Mouse (Mus musculus) heart, embryonic 13.5 days (tissue): Measurements from ENCODE around the gene Ctsw. TPM values are rescaled to one million over a fixed set of nuclear protein-coding genes. Genes with fewer than 3 reads are reported as not detected.

Source experiments
- ATAC-seq: fragments of 200-750 bp; cut with Nextera tagmentation; 2 replicates; pipeline ENCODE4 v1.8.0; 2017; ENCODE audit warnings: moderate TSS enrichment; ENCODE audit not compliant: insufficient number of reproducible peaks, low FRiP score, low TSS enrichment; ENCODE audit errors: extremely low read depth
- H3K27ac ChIP-seq: fragments of 300-500 bp; sonication (generic); replicated peaks from 2 replicates; pipeline ENCODE4 v1.5.1; 2015; ENCODE audit warnings: moderate library complexity, mild to moderate bottlenecking, inconsistent platforms
- H3K27me3 ChIP-seq: fragments of 300-500 bp; sonication (generic); replicated peaks from 2 replicates; pipeline ENCODE4 v1.6.1; 2015; ENCODE audit warnings: mild to moderate bottlenecking, inconsistent platforms
- H3K36me3 ChIP-seq: fragments of 300-500 bp; sonication (generic); 2 replicates; pipeline ENCODE4 v1.6.1; 2015; ENCODE audit warnings: mild to moderate bottlenecking, inconsistent platforms
- H3K4me1 ChIP-seq: fragments of 300-500 bp; sonication (generic); 2 replicates; pipeline ENCODE4 v1.6.1; 2015; ENCODE audit warnings: inconsistent platforms
- H3K4me2 ChIP-seq: fragments of 300-500 bp; sonication (generic); 2 replicates; pipeline ENCODE4 v1.6.1; 2015; ENCODE audit warnings: inconsistent platforms, mild to moderate bottlenecking, moderate library complexity
- H3K4me3 ChIP-seq: fragments of 300-500 bp; sonication (generic); 2 replicates; pipeline ENCODE4 v1.5.1; 2015; ENCODE audit warnings: moderate library complexity, mild to moderate bottlenecking, inconsistent platforms
- H3K9ac ChIP-seq: fragments of 300-500 bp; sonication (generic); 2 replicates; pipeline ENCODE4 v1.6.1; 2015; ENCODE audit warnings: inconsistent platforms, mild to moderate bottlenecking, moderate library complexity
- H3K9me3 ChIP-seq: fragments of 300-500 bp; sonication (generic); 2 replicates; pipeline ENCODE4 v1.6.1; 2016; ENCODE audit warnings: inconsistent platforms
- WGBS: fragments of 180-500 bp; shearing (Covaris S2); methylation state at CpG from one replicate; pipeline ENCODE4 v1.1.7; 2015; ENCODE audit warnings: mixed read lengths; 5-methylcytosine and 5-hydroxymethylcytosine counted together
- polyA plus RNA-seq: library from polyadenylated mRNA; unstranded; fragments of >200 nt; fragmentation: Nextera tagmentation; extraction: Ambion mirVana; gene quantifications from 2 replicates; pipeline ENCODE4 v1.2.1, GENCODE M21; 2015

Ctsw gene
- polyA plus RNA-seq, 1 experiment from 2014 or later, result 1.7 TPM

DNA sequence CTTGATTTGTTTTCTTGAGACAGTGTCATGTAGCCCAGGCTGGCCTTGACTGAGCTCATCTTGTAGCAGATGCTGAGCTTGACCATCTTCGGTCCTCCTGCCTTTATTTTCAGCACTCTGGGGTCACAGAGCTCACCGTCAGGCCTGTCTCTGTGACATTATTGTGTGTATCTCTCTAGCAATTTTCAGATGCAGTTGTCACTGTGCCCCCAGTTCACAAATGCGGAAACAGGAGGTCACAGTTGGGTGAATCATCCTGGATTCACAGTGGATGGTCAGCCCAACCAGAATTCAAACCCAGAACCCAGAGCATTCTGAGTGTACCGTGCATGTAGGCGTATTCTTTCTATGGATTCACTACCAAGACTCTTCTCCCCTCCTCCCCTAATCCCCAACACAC, 22.6 kb downstream of the Ctsw start:
- 81% methylated on average over 5 of the region's 5 CpGs for WGBS
- ATAC-seq, result no peak

DNA sequence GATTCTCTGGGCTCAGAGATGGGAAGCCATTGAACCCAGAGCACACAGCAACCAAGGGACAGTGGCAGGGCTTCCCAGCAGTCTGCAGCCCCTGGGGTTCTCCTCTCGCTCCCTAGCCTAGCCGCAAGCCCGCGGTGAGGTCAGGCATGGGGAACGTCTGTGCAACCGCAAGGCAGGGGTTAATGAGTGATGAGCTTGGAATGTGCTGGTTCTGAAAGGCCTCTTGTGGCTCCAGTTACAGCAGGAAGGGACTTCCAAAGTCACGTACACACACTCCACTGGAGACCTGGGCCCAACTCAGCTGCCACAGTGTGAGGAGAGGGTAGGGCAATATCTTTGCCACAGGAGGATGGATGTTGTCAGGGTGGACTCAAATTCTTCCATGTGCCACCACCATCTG, 23.4 kb downstream of the Ctsw start:
- Histone ChIP-seq H3K9ac (no peak overlapping the region), H3K27ac (no peak overlapping the region), H3K36me3 (no peaks in the 10 kb centered on the region), H3K4me2 (no peak overlapping the region), H3K9me3 (peaks cover 6% of the 10 kb centered on the region; the same call in 1 of the 2 replicates), H3K27me3 (peaks cover 66% of the 10 kb centered on the region), H3K4me1 (peaks cover 19% of the 10 kb centered on the region), H3K4me3 (no peak overlapping the region)
- WGBS, result 29% methylated on average over 7 of the region's 7 CpGs
- no peak for ATAC-seq

More for the DNA sequence above, 22.6 kb downstream of the Ctsw start:
- Histone ChIP-seq H3K4me2 (no peak overlapping the region), H3K9me3 (no peaks in the 10 kb centered on the region), H3K36me3 (no peaks in the 10 kb centered on the region), H3K27ac (no peak overlapping the region), H3K27me3 (peaks cover 74% of the 10 kb centered on the region), H3K4me1 (peaks cover 23% of the 10 kb centered on the region), H3K9ac (no peak overlapping the region), H3K4me3 (no peak overlapping the region)

- no peak overlapping the region for H3K9ac ChIP-seq
- no peaks in the 10 kb centered on the region for H3K36me3 ChIP-seq
- H3K27me3 ChIP-seq, result peaks cover 61% of the 10 kb centered on the region
- H3K9me3 ChIP-seq, result peaks cover 6% of the 10 kb centered on the region; the same call in 1 of the 2 replicates
- no peak overlapping the region for H3K4me3 ChIP-seq
- no peak overlapping the region for H3K4me2 ChIP-seq
- ATAC-seq, result no peak
- 56% methylated on average over 9 of the region's 9 CpGs for WGBS
- no peak overlapping the region for H3K27ac ChIP-seq
- H3K4me1 ChIP-seq, result peaks cover 19% of the 10 kb centered on the region
Observed at GRCm38 (mm10) chr19:5444371-5444908, 23.9 kb downstream of the Ctsw start.

DNA sequence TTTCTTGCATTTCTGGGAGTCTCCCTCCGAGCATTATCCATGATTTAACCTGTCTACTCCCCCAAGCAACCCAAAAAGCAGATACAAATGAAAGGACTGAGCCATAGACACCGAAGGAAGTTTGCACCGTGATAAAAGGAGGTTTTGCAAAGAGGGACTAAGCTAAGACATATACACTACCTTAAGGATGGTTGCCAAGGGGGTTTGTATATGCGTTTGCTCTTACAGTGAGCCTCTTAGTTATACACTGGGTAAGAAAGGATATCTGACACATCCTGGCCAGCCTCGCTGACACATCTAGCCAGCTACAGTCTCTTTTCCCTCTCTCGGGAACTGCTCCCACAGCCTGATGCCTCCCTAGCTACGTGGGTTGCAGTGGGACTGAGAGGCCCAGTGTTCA, 34.4 kb downstream of the Ctsw start:
- 46% methylated on average over 7 of the region's 7 CpGs for WGBS
- H3K27ac ChIP-seq, result peak overlapping the region; percentile 74
- peak overlapping the region; percentile 79 for H3K9ac ChIP-seq
- peaks cover 19% of the 10 kb centered on the region for H3K4me1 ChIP-seq
- ATAC-seq, result no peak
- H3K27me3 ChIP-seq, result peaks cover 12% of the 10 kb centered on the region; the same call in 1 of the 2 replicates
- no peaks in the 10 kb centered on the region for H3K9me3 ChIP-seq
- H3K36me3 ChIP-seq, result no peaks in the 10 kb centered on the region
- H3K4me2 ChIP-seq, result peak overlapping the region; percentile 75
- H3K4me3 ChIP-seq, result 0 out of 2 replicates have a peak overlapping the region, but pooled peaks have one; percentile 49

GRCm38 (mm10) chr19:5432992-5433852, 35.1 kb downstream of the Ctsw start:
- Histone ChIP-seq H3K36me3 (no peaks in the 10 kb centered on the region), H3K27me3 (peaks cover 12% of the 10 kb centered on the region; the same call in 1 of the 2 replicates), H3K4me1 (peaks cover 19% of the 10 kb centered on the region), H3K4me3 (peak overlapping the region; percentile 49), H3K9ac (peak overlapping the region; percentile 79), H3K9me3 (no peaks in the 10 kb centered on the region), H3K27ac (peak overlapping the region; percentile 74), H3K4me2 (peak overlapping the region; percentile 75)
- ATAC-seq, result peak; percentile 56; the same call in 1 of the 2 replicates
- 8% methylated on average over 16 of the region's 16 CpGs for WGBS

GRCm38 (mm10) chr19:5431911-5432464, 36.3 kb downstream of the Ctsw start:
- H3K4me2 ChIP-seq, result no peak overlapping the region
- H3K36me3 ChIP-seq, result peaks cover 9% of the 10 kb centered on the region
- WGBS, result 64% methylated on average over 4 of the region's 4 CpGs
- H3K4me3 ChIP-seq, result no peak overlapping the region
- no peak overlapping the region for H3K27ac ChIP-seq
- H3K9ac ChIP-seq, result no peak overlapping the region
- ATAC-seq, result no peak
- H3K4me1 ChIP-seq, result peaks cover 22% of the 10 kb centered on the region
- peaks cover 6% of the 10 kb centered on the region; the same call in 1 of the 2 replicates for H3K27me3 ChIP-seq
- no peaks in the 10 kb centered on the region for H3K9me3 ChIP-seq

DNA sequence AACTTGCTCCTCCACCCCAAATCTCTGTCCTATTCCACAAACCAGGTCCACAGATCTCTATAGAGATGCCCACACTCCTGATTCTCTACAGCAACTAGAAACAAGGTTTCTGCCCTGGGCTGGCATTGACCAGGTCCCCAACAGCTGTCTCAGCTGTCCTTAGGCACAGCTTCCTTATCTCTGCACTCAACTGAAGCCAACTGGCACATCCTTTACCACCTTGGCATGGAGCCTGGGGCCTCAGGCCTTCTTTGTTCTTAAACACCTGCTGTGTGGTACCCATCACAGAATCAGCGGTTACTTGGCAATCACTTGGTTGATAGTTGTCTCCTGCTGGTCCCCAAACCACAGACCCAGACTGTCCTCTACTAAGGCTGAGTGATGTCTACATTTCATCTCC, 37.9 kb downstream of the Ctsw start:
- Histone ChIP-seq H3K9ac (no peak overlapping the region), H3K4me2 (no peak overlapping the region), H3K4me1 (peaks cover 36% of the 10 kb centered on the region), H3K9me3 (no peaks in the 10 kb centered on the region), H3K4me3 (no peak overlapping the region), H3K36me3 (peaks cover 20% of the 10 kb centered on the region), H3K27ac (no peak overlapping the region), H3K27me3 (peaks cover under 1% of the 10 kb centered on the region; the same call in 1 of the 2 replicates)
- WGBS, result 82% methylated on average over 1 of the region's 1 CpGs
- ATAC-seq, result no peak

- no peak overlapping the region for H3K4me3 ChIP-seq
- peaks cover 20% of the 10 kb centered on the region for H3K36me3 ChIP-seq
- no peak overlapping the region for H3K9ac ChIP-seq
- no peak overlapping the region for H3K27ac ChIP-seq
- H3K4me2 ChIP-seq, result no peak overlapping the region
- H3K9me3 ChIP-seq, result no peaks in the 10 kb centered on the region
- no peaks in the 10 kb centered on the region for H3K27me3 ChIP-seq
- H3K4me1 ChIP-seq, result peaks cover 36% of the 10 kb centered on the region
- ATAC-seq, result no peak
- WGBS, result 55% methylated on average over 8 of the region's 8 CpGs
Observed at GRCm38 (mm10) chr19:5429806-5430205, 38.5 kb downstream of the Ctsw start.

DNA sequence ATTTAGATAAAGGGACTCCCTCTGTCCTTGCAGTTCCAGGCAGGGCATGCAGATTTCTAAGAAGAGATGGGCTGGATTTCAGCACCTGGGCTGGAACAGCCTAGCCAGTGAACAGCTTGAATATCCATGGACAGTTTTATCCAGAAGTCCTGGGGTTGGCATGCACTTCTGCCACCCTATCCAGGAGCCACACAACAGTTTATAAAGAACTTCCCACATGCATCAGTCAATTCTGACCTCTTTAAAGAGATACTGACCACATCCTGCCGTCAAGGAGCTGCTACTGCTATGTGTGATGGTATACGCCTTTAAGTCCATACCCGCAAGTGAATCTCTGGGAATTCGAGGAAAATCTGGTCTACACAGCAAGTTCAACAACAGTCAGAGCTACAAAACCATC, 39.1 kb downstream of the Ctsw start:
- H3K9me3 ChIP-seq, result no peaks in the 10 kb centered on the region
- H3K4me2 ChIP-seq, result no peak overlapping the region
- no peak overlapping the region; the same call in 1 of the 2 replicates for H3K9ac ChIP-seq
- peaks cover 20% of the 10 kb centered on the region for H3K36me3 ChIP-seq
- ATAC-seq, result no peak
- 71% methylated on average over 4 of the region's 4 CpGs for WGBS
- H3K27ac ChIP-seq, result no peak overlapping the region
- H3K27me3 ChIP-seq, result no peaks in the 10 kb centered on the region
- H3K4me1 ChIP-seq, result peaks cover 35% of the 10 kb centered on the region
- H3K4me3 ChIP-seq, result no peak overlapping the region

DNA sequence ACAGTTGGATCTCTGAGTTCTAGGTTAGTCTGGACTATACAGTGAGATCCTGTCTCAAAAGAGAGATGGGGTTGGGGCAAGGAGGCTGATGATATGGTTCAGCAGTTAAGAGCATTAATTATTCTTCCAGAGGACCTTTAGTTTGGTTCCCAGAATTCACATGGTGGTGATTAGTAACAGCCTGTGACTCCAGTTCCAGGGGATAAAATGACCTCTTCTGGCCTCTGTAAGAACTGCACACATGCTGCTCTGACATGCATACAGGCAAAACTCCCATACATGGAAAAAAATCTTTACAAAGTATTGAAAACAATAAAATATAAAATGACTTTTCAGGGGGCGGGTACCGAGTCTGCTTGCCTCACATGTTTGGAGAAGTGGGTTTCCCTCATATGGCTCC, 40.2 kb downstream of the Ctsw start:
- Histone ChIP-seq H3K4me1 (peaks cover 32% of the 10 kb centered on the region), H3K27ac (no peak overlapping the region), H3K4me2 (no peak overlapping the region), H3K9me3 (no peaks in the 10 kb centered on the region), H3K4me3 (no peak overlapping the region), H3K9ac (no peak overlapping the region), H3K36me3 (peaks cover 25% of the 10 kb centered on the region), H3K27me3 (no peaks in the 10 kb centered on the region)
- no peak for ATAC-seq
- 95% methylated on average over 2 of the region's 2 CpGs for WGBS

DNA sequence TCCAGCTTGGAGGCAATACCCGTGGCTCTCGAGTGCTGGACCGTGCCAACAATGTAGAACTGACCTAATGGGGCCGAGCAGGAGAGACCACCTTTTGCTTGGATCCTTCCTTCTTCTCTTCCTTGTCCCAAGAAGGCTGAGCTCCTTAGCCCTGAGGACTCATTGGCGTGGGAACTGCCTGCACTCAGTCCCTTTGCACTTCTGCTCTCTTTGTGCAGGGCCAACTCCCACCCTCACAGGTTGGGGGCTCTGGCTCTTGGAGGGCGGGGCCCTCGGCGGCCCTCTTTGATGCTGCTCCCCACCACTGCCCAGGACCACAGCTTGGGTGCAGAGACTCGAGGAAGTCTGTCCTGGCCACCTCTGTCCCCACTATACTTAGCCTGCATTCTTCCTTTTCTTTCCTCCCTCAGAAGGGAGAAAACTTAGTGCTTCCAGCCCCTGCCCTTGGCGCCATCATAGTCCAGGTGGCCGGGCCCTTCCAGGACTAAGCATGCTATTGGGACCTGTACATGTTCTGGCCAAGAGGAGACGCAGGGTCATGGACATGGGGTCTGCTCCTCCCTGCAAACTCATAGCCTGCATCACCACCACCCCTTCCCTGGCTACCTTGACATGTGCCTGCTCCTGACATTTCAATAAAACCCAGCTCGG, 41.5 kb downstream of the Ctsw start:
- H3K4me1 ChIP-seq, result peaks cover 30% of the 10 kb centered on the region
- no peaks in the 10 kb centered on the region for H3K9me3 ChIP-seq
- H3K27ac ChIP-seq, result no peak overlapping the region
- ATAC-seq, result no peak
- H3K27me3 ChIP-seq, result no peaks in the 10 kb centered on the region
- H3K4me2 ChIP-seq, result peak overlapping the region; percentile 70
- peak overlapping the region; percentile 84 for H3K4me3 ChIP-seq
- H3K9ac ChIP-seq, result peak overlapping the region; percentile 94; the same call in 1 of the 2 replicates
- peaks cover 38% of the 10 kb centered on the region for H3K36me3 ChIP-seq
- WGBS, result 85% methylated on average over 13 of the region's 13 CpGs
